Mouse (Mus musculus): ENCODE measurements around the gene Coa3. TPM values are rescaled to one million over a fixed set of nuclear protein-coding genes. Genes with fewer than 3 reads are reported as not detected.

Gene Coa3
- polyA plus RNA-seq, 1 experiment from 2014 or later: 185 TPM

DNA sequence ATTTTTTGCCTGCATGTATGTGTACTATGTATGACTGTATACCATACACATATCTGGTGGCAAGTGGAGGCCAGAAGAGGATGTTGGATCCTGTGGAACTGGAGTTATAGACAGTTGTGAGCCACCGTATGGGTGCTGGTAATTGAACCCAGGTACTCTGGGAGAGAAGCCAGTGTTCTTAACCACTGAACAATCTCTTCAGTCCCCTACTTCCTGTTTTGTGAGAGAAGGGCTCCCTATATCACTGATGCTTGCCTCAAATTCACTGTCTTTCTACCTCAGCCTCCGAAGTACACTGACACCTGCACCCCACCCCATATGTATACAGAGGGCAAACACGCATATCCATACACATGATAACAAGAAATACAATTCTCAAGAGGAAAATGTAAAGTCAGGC is 32.2 kb upstream of the Coa3 start:
- H3K4me3 ChIP-seq (replicated peaks): no peak overlapping the region
- H3K4me2 ChIP-seq: no peak overlapping the region
- 84% methylated on average over 3 of the region's 3 CpGs for WGBS

DNA sequence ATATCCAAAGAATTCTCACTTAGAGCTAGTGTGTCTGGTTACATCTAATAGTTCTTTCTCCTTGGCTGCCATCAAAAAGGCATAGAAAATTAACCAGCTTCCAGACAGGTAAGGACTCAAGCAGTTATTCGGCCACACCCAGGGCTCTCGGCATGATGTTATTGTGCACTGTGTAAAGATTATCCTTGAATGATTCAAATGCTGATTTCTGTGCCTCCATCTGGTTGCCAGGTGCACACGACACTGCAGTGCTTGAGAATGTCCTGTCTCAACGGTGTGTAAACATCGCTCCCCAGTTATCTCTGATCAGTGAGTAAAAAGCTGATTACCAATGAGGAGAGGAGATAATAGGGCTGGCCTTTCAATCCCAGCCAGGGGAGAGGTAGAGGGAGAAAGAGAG is 28.8 kb upstream of the Coa3 start:
- Histone ChIP-seq H3K36me3 (no peaks in the 10 kb centered on the region), H3K4me1 (no peaks in the 10 kb centered on the region), H3K9ac (no peak overlapping the region), H3K27ac (no peak overlapping the region), H3K27me3 (peaks cover 10% of the 10 kb centered on the region), H3K4me2 (no peak overlapping the region), H3K4me3 (replicated peaks) (no peak overlapping the region), H3K9me3 (replicated peaks) (no peaks in the 10 kb centered on the region)
- ATAC-seq (replicated peaks; ENCODE audit: low FRiP score): no peak
- WGBS: 52% methylated on average over 5 of the region's 5 CpGs

More for the DNA sequence above, 32.2 kb upstream of the Coa3 start:
- ATAC-seq (replicated peaks; ENCODE audit: low FRiP score): no peak
- Histone ChIP-seq H3K9ac (no peak overlapping the region), H3K27me3 (peaks cover 10% of the 10 kb centered on the region), H3K4me1 (peaks cover 3% of the 10 kb centered on the region; the same call in 1 of the 2 replicates), H3K9me3 (replicated peaks) (no peaks in the 10 kb centered on the region), H3K27ac (no peak overlapping the region), H3K36me3 (no peaks in the 10 kb centered on the region)

DNA sequence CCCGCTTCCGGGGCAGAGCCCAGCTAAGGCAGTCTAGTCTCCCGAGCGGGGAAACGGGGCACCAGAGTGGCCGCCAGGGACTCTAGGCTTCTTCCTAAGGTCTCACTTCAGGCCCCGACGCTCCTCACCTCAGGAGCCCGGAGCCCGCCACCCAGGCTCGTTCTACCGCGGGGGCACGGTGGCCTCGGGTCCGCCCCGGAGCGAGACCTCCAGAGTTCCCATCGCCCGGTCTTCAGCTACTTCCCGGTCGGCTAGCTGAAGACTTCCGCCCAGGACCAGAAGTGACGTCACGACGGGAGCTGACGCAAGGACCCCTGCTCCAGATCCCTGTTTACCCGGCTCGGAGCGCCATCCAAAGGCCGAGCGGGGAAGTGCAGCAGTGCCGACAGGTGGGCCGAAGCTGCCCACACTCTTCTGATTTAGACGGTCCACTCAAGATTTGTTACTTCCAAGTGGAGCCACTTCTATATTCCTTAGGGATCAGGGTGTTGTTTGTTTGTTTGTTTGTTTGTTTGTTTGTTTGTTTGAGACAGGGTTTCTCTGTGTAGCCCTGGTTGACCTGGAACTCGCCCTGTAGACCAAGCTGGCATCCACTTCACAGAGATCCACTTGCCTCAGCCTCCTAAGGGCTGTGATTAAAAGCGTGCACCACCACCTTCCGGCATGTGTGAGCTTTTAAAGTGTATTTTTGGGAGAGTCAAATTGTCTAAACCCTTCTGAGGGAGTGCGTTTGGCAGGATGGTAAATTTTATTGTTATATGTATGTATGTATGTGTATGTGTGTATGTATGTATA is 23.3 kb upstream of the Coa3 start, which contains the start of gene Becn1:
TSS of gene Becn1 (minus strand) at position 283 of the 795 bp plus-strand sequence.
- peaks cover 18% of the 10 kb centered on the region for H3K4me1 ChIP-seq
- no peaks in the 10 kb centered on the region for H3K9me3 ChIP-seq (replicated peaks)
- peak within 1 kb of the TSS; percentile 67 for H3K27ac ChIP-seq
- peak within 1 kb of the TSS; percentile 90 for H3K4me2 ChIP-seq
- H3K4me3 ChIP-seq (replicated peaks): peak within 1 kb of the TSS; percentile 84
- peak within 1 kb of the TSS; percentile 83 for H3K9ac ChIP-seq
- peaks cover 26% of the 10 kb centered on the region for H3K36me3 ChIP-seq
- peak; percentile 95 for ATAC-seq (replicated peaks; ENCODE audit: low FRiP score)
- peaks cover 6% of the 10 kb centered on the region; the same call in 1 of the 2 replicates for H3K27me3 ChIP-seq
- 6% methylated on average over 39 of the region's 39 CpGs for WGBS

DNA sequence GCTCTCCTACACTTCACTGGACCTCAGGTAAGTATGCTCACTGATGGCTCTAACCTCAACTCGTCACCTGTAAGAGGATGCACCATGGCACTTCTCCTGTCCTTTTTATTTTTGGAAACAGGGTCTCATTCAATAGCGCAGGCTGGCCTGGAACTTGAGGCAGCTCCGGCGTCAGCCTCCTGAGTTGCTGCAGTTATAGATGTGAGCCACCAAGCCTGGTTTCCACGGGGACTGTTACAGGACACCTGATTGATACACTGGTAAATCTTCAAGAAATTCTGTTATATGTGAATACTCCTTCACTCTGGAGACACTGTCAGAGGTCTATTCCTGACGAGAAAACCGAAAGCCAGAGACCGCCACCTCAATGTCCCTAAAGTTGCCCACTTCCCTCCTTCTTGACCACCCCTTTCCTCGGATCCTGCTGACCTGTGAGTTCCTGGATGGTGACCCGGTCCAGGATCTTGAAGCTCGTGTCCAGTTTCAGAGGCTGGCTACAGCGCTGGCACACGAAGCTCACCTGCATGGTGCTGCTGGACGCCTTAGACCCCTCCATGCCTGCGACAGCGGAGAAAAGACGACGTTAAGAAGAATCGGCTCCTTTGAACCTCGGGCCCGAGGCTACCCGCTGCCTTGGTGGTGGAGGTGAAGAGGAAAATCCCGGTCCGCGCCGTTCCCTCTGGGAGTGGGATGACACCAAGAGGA is 22.5 kb upstream of the Coa3 start:
- 13% methylated on average over 26 of the region's 26 CpGs for WGBS
- H3K4me2 ChIP-seq: peak overlapping the region; percentile 90
- no peaks in the 10 kb centered on the region for H3K9me3 ChIP-seq (replicated peaks)
- H3K4me1 ChIP-seq: peaks cover 18% of the 10 kb centered on the region
- no peaks in the 10 kb centered on the region for H3K27me3 ChIP-seq
- peak overlapping the region; percentile 84 for H3K4me3 ChIP-seq (replicated peaks)
- H3K27ac ChIP-seq: peak overlapping the region; percentile 67
- H3K36me3 ChIP-seq: peaks cover 33% of the 10 kb centered on the region
- H3K9ac ChIP-seq: peak overlapping the region; percentile 83
- no peak for ATAC-seq (replicated peaks; ENCODE audit: low FRiP score)

GRCm38 (mm10) chr11:101300881-101301280 is 22.0 kb upstream of the Coa3 start:
- Histone ChIP-seq H3K27me3 (no peaks in the 10 kb centered on the region), H3K4me1 (peaks cover 18% of the 10 kb centered on the region), H3K27ac (no peak overlapping the region), H3K9ac (peak overlapping the region; percentile 83; the same call in 1 of the 2 replicates), H3K4me2 (peak overlapping the region; percentile 90), H3K36me3 (peaks cover 38% of the 10 kb centered on the region), H3K9me3 (replicated peaks) (no peaks in the 10 kb centered on the region), H3K4me3 (replicated peaks) (peak overlapping the region; percentile 84)
- 76% methylated on average over 7 of the region's 7 CpGs for WGBS
- ATAC-seq (replicated peaks; ENCODE audit: low FRiP score): no peak

GRCm38 (mm10) chr11:101295191-101295590 is 16.3 kb upstream of the Coa3 start:
- peaks cover 1% of the 10 kb centered on the region for H3K4me1 ChIP-seq
- H3K9ac ChIP-seq: no peak overlapping the region
- H3K36me3 ChIP-seq: peaks cover 95% of the 10 kb centered on the region
- H3K27ac ChIP-seq: no peak overlapping the region
- WGBS: 94% methylated on average over 8 of the region's 8 CpGs
- no peaks in the 10 kb centered on the region for H3K9me3 ChIP-seq (replicated peaks)
- no peaks in the 10 kb centered on the region for H3K27me3 ChIP-seq
- H3K4me3 ChIP-seq (replicated peaks): no peak overlapping the region
- ATAC-seq (replicated peaks; ENCODE audit: low FRiP score): no peak
- no peak overlapping the region for H3K4me2 ChIP-seq

DNA sequence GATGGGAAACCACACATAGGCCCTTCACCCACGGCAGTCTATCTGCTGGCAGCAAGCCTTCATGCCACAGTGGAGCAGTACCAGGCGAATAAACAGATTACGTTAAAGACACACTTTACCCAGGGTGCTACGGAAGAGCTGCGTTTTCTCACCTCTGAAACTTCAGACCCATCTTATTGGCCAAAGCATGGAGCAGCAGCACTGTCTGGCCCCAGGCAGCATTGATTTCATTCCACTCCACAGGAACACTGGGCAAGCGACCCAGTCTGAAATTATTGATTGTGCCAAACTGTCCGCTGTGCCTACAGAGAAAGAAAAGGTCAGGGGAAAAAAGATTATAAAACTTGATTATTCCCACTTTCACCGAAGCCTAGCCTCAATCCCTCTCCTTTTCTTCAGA is 12.3 kb upstream of the Coa3 start:
- WGBS: 95% methylated on average over 8 of the region's 8 CpGs
- H3K36me3 ChIP-seq: peaks cover 95% of the 10 kb centered on the region
- H3K9me3 ChIP-seq (replicated peaks): no peaks in the 10 kb centered on the region
- no peak overlapping the region for H3K4me2 ChIP-seq
- H3K27me3 ChIP-seq: no peaks in the 10 kb centered on the region
- no peaks in the 10 kb centered on the region for H3K4me1 ChIP-seq
- H3K9ac ChIP-seq: no peak overlapping the region
- no peak overlapping the region for H3K4me3 ChIP-seq (replicated peaks)
- no peak for ATAC-seq (replicated peaks; ENCODE audit: low FRiP score)
- H3K27ac ChIP-seq: no peak overlapping the region

DNA sequence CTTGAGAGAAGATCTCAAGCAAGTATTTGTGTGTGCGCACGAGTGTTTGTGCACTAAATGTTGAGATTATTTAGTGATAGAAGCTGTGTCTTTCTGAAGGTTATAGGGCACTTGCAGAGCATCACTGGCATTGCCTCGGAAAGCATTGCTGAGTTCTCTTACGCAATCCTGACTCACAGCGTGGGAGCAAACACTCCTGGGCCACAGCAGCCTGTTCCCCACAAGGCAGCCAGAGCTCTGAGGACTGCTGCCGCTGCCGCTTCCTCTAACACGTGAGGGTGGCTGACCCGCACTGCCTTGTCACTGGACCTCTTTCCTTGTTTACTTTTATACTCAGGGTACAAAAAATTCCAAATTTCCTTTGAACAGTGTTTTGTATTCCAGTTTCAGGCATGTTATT is 8.4 kb upstream of the Coa3 start:
- Histone ChIP-seq H3K9ac (no peak overlapping the region), H3K9me3 (replicated peaks) (no peaks in the 10 kb centered on the region), H3K4me3 (replicated peaks) (no peak overlapping the region), H3K4me1 (peaks cover 23% of the 10 kb centered on the region), H3K27ac (no peak overlapping the region), H3K4me2 (no peak overlapping the region), H3K36me3 (peaks cover 60% of the 10 kb centered on the region), H3K27me3 (no peaks in the 10 kb centered on the region)
- no peak for ATAC-seq (replicated peaks; ENCODE audit: low FRiP score)
- 85% methylated on average over 9 of the region's 9 CpGs for WGBS

- H3K36me3 ChIP-seq: peaks cover 25% of the 10 kb centered on the region
- no peaks in the 10 kb centered on the region for H3K27me3 ChIP-seq
- no peak overlapping the region for H3K4me2 ChIP-seq
- H3K4me3 ChIP-seq (replicated peaks): no peak overlapping the region
- no peaks in the 10 kb centered on the region for H3K9me3 ChIP-seq (replicated peaks)
- ATAC-seq (replicated peaks; ENCODE audit: low FRiP score): no peak
- peaks cover 46% of the 10 kb centered on the region for H3K4me1 ChIP-seq
- 40% methylated on average over 4 of the region's 4 CpGs for WGBS
- H3K9ac ChIP-seq: no peak overlapping the region
- peak overlapping the region; percentile 77 for H3K27ac ChIP-seq
Measured at GRCm38 (mm10) chr11:101283805-101284204, 4.9 kb upstream of the Coa3 start.

DNA sequence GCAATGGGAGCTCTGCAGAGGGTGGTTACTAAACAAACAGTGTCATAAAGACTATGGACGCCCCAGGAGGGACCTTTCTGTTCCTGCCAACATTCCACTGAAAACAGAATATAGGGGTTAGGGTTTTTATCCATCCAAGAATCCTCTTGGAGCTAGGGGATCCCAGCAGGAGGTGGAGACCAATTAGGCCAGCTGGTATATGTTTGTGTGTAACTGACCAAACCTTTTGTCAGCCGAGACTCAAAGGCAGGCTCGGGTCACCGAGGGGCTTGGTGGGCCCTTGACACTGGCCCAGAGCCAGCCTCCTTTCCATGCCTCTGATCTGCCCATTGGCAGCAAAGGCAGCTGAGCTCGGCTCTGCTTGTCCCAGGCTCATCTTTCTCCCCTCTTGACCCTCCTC is 4.0 kb upstream of the Coa3 start:
- Histone ChIP-seq H3K36me3 (peaks cover 17% of the 10 kb centered on the region), H3K4me3 (replicated peaks) (no peak overlapping the region), H3K9ac (no peak overlapping the region), H3K27ac (peak overlapping the region; percentile 77), H3K27me3 (no peaks in the 10 kb centered on the region), H3K9me3 (replicated peaks) (no peaks in the 10 kb centered on the region), H3K4me1 (peaks cover 49% of the 10 kb centered on the region), H3K4me2 (no peak overlapping the region)
- ATAC-seq (replicated peaks; ENCODE audit: low FRiP score): no peak
- WGBS: 20% methylated on average over 5 of the region's 5 CpGs

DNA sequence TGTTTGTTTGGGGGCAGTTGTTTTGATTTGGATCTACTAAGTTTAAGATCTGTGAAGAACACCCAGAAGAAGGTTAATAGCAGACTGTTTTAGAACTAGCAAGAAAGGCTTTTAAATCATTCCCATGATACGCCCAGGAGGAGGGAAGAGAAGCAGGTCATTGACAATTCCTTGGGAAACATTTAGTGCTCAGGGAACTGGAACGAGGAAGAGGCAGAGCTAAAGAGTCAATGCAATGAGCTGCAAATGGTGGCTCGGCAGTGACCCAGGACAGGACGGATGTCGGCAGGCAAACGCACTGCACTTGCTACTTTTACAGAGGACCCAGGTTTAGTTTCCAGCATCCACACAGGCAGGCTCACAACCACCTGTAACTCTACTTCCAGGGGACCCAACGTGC is 1.9 kb upstream of the Coa3 start:
- 18% methylated on average over 7 of the region's 7 CpGs for WGBS
- Histone ChIP-seq H3K9ac (no peak overlapping the region), H3K4me1 (peaks cover 69% of the 10 kb centered on the region), H3K27ac (peak overlapping the region; percentile 41; the same call in 1 of the 2 replicates), H3K27me3 (no peaks in the 10 kb centered on the region), H3K4me2 (0 out of 2 replicates have a peak overlapping the region, but pooled peaks have one; percentile 30), H3K4me3 (replicated peaks) (no peak overlapping the region), H3K36me3 (peaks cover 18% of the 10 kb centered on the region; the same call in 1 of the 2 replicates), H3K9me3 (replicated peaks) (no peaks in the 10 kb centered on the region)
- ATAC-seq (replicated peaks; ENCODE audit: low FRiP score): no peak

- 47% methylated on average over 14 of the region's 14 CpGs for WGBS
- ATAC-seq (replicated peaks; ENCODE audit: low FRiP score): no peak
Measured at GRCm38 (mm10) chr11:101279193-101279569, 267 bp upstream of the Coa3 start.

More at GRCm38 (mm10) chr11:101279193-101279569, 267 bp upstream of the Coa3 start:
- H3K9ac ChIP-seq: peak overlapping the region; percentile 23; the same call in 1 of the 2 replicates
- H3K4me1 ChIP-seq: peaks cover 67% of the 10 kb centered on the region
- peak overlapping the region; percentile 73 for H3K4me2 ChIP-seq
- H3K27ac ChIP-seq: 0 out of 2 replicates have a peak overlapping the region, but pooled peaks have one; percentile 23
- H3K27me3 ChIP-seq: no peaks in the 10 kb centered on the region
- no peaks in the 10 kb centered on the region for H3K9me3 ChIP-seq (replicated peaks)
- H3K4me3 ChIP-seq (replicated peaks): peak overlapping the region; percentile 72
- H3K36me3 ChIP-seq: peaks cover 18% of the 10 kb centered on the region; the same call in 1 of the 2 replicates
